Mouse (Mus musculus) hindbrain, embryonic 10.5 days (tissue): ENCODE data around the gene Map4k1. TPM values are rescaled to one million over a fixed set of nuclear protein-coding genes. Genes with fewer than 3 reads are reported as not detected.

Source experiments
- DNase-seq: peaks from one replicate; pipeline ENCODE4 v3.0.0-alpha.2; 2017; ENCODE audit warnings: low spot score
- H3K27ac ChIP-seq: fragments of 300-500 bp; sonication (generic); 2 replicates; pipeline ENCODE4 v1.5.1; 2016; ENCODE audit warnings: mild to moderate bottlenecking, moderate library complexity
- H3K27me3 ChIP-seq: fragments of 300-500 bp; sonication (generic); 2 replicates; pipeline ENCODE4 v1.6.1; 2016; ENCODE audit warnings: mild to moderate bottlenecking; ENCODE audit not compliant: poor library complexity, insufficient read depth, severe bottlenecking
- H3K36me3 ChIP-seq: fragments of 300-500 bp; sonication (generic); 2 replicates; pipeline ENCODE4 v1.6.1; 2016; ENCODE audit warnings: mild to moderate bottlenecking, moderate library complexity
- H3K4me1 ChIP-seq: fragments of 300-500 bp; sonication (generic); replicated peaks from 2 replicates; pipeline ENCODE4 v1.6.1; 2016; ENCODE audit warnings: mild to moderate bottlenecking
- H3K4me3 ChIP-seq: fragments of 300-500 bp; sonication (generic); 2 replicates; pipeline ENCODE4 v1.5.1; 2016; ENCODE audit warnings: mild to moderate bottlenecking, moderate library complexity
- H3K9me3 ChIP-seq: fragments of 300-500 bp; sonication (generic); 2 replicates; pipeline ENCODE4 v1.6.1; 2016; ENCODE audit warnings: mild to moderate bottlenecking, moderate library complexity
- WGBS: fragments of 180-500 bp; shearing (Covaris S2); methylation state at CpG from one replicate; pipeline ENCODE4 v1.1.7; 2016; 5-methylcytosine and 5-hydroxymethylcytosine counted together
- polyA plus RNA-seq: library from polyadenylated mRNA; unstranded; fragments of >200 nt; fragmentation: Nextera tagmentation; extraction: Ambion mirVana; gene quantifications from 2 replicates; pipeline ENCODE4 v1.2.1, GENCODE M21; 2016

Map4k1 gene
- 8.8 and 9.0 TPM in 2 replicates for polyA plus RNA-seq

DNA sequence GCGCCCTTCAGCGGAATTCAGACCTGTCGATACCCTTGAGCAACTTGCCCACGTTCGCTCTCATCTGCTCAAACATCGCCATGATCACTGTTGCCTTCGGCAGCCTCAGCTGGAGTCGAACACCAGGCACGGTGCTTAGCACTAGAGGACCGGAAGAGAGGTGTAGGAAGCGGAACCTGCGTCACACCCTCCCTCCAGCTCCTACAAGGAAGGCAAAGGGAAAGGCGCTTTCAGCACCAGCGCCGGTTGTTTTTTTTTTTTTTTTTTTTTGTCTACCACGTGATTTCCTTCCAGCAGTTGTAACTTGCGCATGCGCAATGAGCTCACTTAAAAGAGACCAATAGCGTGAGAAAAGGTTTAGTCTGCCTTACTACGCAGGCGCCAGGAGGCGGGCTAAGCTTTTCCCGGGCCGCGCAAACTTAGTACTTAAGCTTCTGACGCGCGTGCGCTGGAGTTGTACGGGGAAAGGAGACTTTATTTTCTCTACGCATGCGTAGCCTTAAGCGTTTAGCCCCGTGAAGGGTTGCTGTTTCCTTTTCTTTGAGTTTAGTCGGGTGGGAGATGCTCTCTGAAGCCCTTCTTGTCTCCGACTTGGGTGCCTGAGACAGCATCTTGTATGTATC lies at the start of gene Map4k1, which contains the start of gene Eif3k:
TSS of gene Map4k1 (plus strand) at position 400 of the 623 bp plus-strand sequence.
TSS of gene Eif3k (minus strand) at position 214 of the 623 bp plus-strand sequence.
- peak; percentile 97 for DNase-seq
- Histone ChIP-seq H3K27me3 (no peaks in the 10 kb centered on the region), H3K4me3 (peak within 1 kb of the TSS; percentile 70), H3K27ac (peak within 1 kb of the TSS; percentile 85), H3K36me3 (peaks cover 34% of the 10 kb centered on the region), H3K9me3 (no peaks in the 10 kb centered on the region), H3K4me1 (peaks cover 26% of the 10 kb centered on the region)
- under 1% methylated on average over 36 of the region's 36 CpGs for WGBS

GRCm38 (mm10) chr7:28932421-28933041 lies 49.3 kb upstream of the Map4k1 start:
- 83% methylated on average over 6 of the region's 6 CpGs for WGBS
- Histone ChIP-seq H3K4me3 (no peak overlapping the region), H3K9me3 (no peaks in the 10 kb centered on the region), H3K27ac (no peak overlapping the region), H3K36me3 (peaks cover 50% of the 10 kb centered on the region), H3K4me1 (peaks cover 68% of the 10 kb centered on the region), H3K27me3 (no peaks in the 10 kb centered on the region)
- no peak for DNase-seq

- Histone ChIP-seq H3K27me3 (no peaks in the 10 kb centered on the region), H3K9me3 (no peaks in the 10 kb centered on the region), H3K36me3 (peaks cover 53% of the 10 kb centered on the region), H3K4me3 (no peak overlapping the region), H3K4me1 (peaks cover 67% of the 10 kb centered on the region), H3K27ac (no peak overlapping the region)
- 93% methylated on average over 2 of the region's 2 CpGs for WGBS
- DNase-seq, result no peak
Observed at GRCm38 (mm10) chr7:28933825-28934224, 48.0 kb upstream of the Map4k1 start.

GRCm38 (mm10) chr7:28936787-28937186 lies 45.1 kb upstream of the Map4k1 start:
- Histone ChIP-seq H3K4me1 (peaks cover 65% of the 10 kb centered on the region), H3K36me3 (peaks cover 67% of the 10 kb centered on the region)
- 68% methylated on average over 4 of the region's 4 CpGs for WGBS

DNA sequence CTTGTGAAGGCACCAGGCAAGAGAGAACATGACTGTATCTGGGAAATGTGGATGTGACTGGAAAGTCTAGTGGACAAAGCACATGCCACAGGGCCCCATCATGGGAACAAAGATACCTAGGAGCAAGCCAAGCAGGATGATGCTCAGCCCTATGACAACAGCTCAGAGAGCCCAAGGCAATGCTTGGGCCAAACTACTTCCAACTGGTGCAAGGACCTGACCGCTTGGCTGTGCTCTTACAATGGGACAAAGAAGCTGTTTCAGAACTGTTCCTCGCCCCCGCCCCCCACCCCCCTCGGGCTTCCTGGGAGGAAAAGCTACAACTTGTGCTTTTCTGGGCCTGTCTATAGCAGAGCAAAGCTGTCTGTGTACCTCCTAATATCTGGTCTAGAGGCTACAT lies 43.2 kb upstream of the Map4k1 start:
- 59% methylated on average over 4 of the region's 4 CpGs for WGBS
- Histone ChIP-seq H3K27me3 (no peaks in the 10 kb centered on the region), H3K4me3 (no peak overlapping the region), H3K27ac (peak overlapping the region; percentile 73), H3K9me3 (no peaks in the 10 kb centered on the region), H3K4me1 (peaks cover 66% of the 10 kb centered on the region), H3K36me3 (peaks cover 70% of the 10 kb centered on the region)
- DNase-seq, result no peak

More at GRCm38 (mm10) chr7:28936787-28937186, 45.1 kb upstream of the Map4k1 start:
- Histone ChIP-seq H3K27ac (peak overlapping the region; percentile 78), H3K27me3 (no peaks in the 10 kb centered on the region), H3K4me3 (0 out of 2 replicates have a peak overlapping the region, but pooled peaks have one; percentile 1), H3K9me3 (no peaks in the 10 kb centered on the region)
- no peak for DNase-seq

DNA sequence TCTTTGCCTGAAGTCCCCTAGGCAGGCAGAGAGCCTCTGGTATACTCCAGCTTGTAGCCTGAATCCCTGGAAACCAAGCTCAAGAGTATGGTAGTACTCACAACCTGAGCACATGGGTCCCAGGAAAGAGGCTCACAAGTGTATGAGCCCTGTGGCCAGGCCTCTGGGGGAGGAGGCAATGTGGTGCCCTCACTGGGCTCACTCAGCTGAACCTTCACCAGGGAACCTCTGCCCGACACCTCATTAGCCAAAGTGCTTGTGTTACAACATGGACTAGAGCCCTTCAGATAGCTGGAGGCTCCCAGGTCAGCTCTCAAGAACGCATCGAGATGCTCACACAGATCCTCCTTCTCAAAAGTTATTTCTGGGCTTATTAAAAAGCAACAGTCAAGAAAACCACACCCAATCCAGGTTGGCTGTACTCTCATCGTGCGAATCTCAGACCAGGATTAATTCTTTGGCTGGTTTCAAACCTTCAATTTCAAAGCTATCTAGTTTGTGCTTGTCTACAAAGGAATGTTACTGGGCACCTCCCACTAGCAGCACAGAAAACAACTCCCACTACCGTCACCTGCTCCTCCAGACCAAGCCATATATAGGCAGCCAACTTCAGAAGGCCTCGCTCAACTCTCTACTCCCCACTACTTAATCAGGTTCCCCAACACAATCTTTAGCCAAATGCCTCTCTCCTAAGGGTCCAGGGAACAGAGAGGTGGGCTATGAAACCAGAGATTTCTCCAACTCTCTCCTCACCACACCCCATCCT lies 42.2 kb upstream of the Map4k1 start:
- Histone ChIP-seq H3K36me3 (peaks cover 64% of the 10 kb centered on the region), H3K4me3 (no peak overlapping the region), H3K4me1 (peaks cover 70% of the 10 kb centered on the region), H3K27me3 (no peaks in the 10 kb centered on the region), H3K27ac (peak overlapping the region; percentile 73), H3K9me3 (no peaks in the 10 kb centered on the region)
- 88% methylated on average over 7 of the region's 7 CpGs for WGBS
- DNase-seq, result no peak

DNA sequence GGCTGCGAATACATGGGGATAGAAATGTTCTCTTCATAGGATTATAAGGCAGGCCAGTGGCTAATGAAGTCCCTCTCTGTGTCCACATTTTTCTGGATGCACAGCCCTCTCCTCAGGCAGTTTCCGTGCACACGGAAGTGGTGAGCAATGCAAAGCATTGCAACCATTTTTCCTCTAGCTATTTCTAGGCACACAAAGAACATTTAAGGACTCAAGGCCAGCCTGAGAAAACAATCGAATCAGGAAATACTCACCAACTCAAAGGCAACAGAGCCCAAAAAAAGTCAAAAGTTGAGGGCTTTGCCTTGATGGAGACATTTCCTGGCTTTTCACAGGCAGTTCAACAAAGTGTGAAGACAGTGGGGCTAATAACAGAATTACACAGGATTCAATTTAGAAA lies 40.7 kb upstream of the Map4k1 start:
- H3K27me3 ChIP-seq, result no peaks in the 10 kb centered on the region
- peaks cover 76% of the 10 kb centered on the region for H3K4me1 ChIP-seq
- no peak overlapping the region for H3K4me3 ChIP-seq
- peaks cover 50% of the 10 kb centered on the region for H3K36me3 ChIP-seq
- H3K27ac ChIP-seq, result no peak overlapping the region
- H3K9me3 ChIP-seq, result no peaks in the 10 kb centered on the region
- no peak for DNase-seq
- 77% methylated on average over 4 of the region's 4 CpGs for WGBS

DNA sequence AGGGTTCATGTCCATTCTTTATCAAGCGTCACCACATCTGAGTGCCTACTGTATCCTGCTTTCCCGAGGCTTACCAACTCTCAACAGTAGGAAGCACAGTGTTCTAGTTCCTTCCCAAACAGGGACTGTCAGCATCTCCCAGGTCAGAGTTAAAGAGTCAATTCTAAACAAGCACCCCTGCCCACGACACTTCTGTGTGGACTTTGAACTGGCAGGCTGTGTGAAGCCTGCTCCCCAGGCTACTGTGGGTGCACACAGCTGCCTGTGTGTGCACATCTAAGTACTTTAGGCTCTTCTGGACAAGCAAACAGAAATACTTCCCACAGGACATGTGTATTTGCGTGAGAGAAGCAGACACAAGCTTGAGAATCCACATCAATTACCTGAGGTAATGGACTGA lies 40.3 kb upstream of the Map4k1 start:
- H3K36me3 ChIP-seq, result peaks cover 46% of the 10 kb centered on the region
- peaks cover 76% of the 10 kb centered on the region for H3K4me1 ChIP-seq
- no peak for DNase-seq
- 85% methylated on average over 4 of the region's 4 CpGs for WGBS
- no peaks in the 10 kb centered on the region for H3K27me3 ChIP-seq
- H3K9me3 ChIP-seq, result no peaks in the 10 kb centered on the region
- no peak overlapping the region for H3K27ac ChIP-seq
- H3K4me3 ChIP-seq, result no peak overlapping the region

DNA sequence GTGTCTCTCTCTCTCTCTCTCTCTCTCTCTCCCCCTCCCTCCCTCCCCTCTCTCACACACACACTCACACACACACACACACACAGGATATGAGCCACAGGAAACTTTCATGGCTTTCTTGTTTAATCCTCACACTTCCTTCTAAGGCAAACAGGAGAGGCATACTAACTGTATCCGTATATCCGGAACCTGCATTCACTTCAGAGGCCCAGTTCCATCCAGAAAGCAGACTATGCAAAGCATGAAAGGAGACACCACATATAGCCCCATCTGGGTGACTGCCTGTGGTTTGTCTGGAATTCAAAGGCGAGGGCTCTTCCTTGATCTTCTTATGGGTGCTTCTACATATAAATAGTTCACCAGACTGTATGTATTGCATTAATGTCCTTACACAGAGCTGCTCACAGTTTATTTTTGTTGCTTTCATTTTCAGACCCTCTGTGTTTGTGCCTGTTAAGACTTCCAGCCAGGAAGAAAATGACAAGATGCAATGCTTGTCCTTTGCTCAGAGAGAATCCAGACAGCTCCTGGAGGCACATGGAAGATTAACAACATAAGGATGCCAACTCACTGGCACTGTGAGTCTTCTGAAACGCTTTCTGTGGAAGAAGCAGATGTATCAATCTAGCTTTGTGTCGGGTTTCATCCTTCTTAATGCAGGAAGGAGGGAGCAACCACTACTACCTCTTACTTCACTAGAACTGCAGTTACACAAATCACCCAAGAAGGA lies 38.2 kb upstream of the Map4k1 start:
- no peak for DNase-seq
- H3K4me1 ChIP-seq, result peaks cover 83% of the 10 kb centered on the region
- peaks cover 49% of the 10 kb centered on the region for H3K36me3 ChIP-seq
- H3K27me3 ChIP-seq, result no peaks in the 10 kb centered on the region
- 76% methylated on average over 5 of the region's 5 CpGs for WGBS
- peak overlapping the region; percentile 50; the same call in 1 of the 2 replicates for H3K27ac ChIP-seq
- H3K9me3 ChIP-seq, result no peaks in the 10 kb centered on the region
- H3K4me3 ChIP-seq, result no peak overlapping the region

DNA sequence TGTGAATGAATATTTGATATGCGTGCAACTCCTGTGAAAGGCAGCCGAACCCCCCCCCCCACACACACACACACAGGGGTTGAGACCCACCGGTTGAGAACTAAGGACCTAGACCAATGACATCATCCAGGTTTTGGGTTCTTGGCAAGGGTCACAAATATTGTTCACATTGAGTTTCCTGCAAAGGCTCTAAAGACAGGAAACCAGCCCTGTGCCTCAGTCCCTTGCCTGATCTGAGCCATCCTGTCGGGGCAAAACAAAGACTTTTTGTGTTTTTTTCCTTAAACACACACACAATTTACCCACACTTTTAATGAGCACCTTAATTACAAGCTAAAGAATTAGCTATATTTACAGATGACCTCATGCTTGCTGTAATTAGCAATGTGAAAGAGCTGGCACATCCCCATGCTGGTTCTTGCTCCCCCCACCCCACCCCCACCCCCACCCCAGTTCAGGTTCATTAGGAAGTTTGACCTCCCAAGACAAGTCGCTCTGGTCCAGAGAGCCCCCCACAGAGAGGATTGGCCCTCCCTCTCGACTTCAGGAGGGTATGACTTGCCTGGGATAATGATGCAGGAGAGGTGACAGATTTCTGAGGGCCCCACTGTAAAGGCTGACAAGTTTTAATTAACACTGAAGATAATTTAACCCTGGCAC lies 37.0 kb upstream of the Map4k1 start:
- no peaks in the 10 kb centered on the region for H3K9me3 ChIP-seq
- H3K27ac ChIP-seq, result peak overlapping the region; percentile 83
- 56% methylated on average over 6 of the region's 6 CpGs for WGBS
- 0 out of 2 replicates have a peak overlapping the region, but pooled peaks have one; percentile 11 for H3K4me3 ChIP-seq
- H3K4me1 ChIP-seq, result peaks cover 83% of the 10 kb centered on the region
- H3K27me3 ChIP-seq, result no peaks in the 10 kb centered on the region
- no peak for DNase-seq
- H3K36me3 ChIP-seq, result peaks cover 55% of the 10 kb centered on the region

DNA sequence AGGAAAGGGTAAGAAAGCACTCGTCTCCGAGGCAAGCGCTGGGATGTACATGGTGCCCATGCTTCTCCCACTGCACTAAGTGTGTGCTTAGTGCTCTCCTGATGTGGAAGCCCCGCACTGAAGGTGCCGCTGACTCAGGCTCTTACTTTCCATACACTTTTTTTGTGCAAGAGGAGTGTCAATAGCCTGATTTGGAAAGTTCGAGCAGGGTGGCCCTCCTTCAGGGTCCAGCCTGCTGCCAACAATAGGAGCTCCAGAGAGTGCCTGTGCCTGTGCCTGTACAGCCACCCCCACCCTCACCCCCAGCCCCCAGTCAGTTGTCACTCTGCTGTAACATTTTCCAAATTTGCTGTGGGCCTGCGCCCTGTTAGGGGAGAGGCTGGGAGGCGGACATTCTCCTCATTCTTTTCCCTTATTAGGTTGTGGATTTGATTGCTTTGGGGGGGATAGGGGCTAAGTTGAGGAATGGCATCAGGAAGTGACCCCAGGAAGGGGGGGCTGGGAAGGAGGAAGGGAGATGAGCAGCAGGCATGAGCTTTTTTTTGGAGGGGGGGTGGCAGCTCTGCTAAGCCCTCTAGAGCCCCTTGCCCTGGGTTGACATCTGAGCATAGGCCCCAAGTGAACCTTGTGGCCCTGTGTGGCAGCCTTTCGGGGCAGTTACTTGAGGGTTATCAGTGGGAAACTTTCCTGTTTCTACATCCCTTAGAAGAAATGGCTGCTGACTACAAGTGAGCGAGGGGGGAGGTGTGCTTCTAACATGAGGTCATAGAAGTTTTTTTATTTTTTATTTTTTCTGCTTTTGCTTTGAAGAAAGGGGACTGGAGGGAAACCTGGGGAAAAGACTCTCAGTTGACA lies 36.2 kb upstream of the Map4k1 start:
- peaks cover 54% of the 10 kb centered on the region for H3K36me3 ChIP-seq
- no peaks in the 10 kb centered on the region for H3K27me3 ChIP-seq
- peaks cover 84% of the 10 kb centered on the region for H3K4me1 ChIP-seq
- no peaks in the 10 kb centered on the region for H3K9me3 ChIP-seq
- 33% methylated on average over 10 of the region's 10 CpGs for WGBS
- peak; percentile 63 for DNase-seq
- H3K27ac ChIP-seq, result peak overlapping the region; percentile 83
- H3K4me3 ChIP-seq, result 0 out of 2 replicates have a peak overlapping the region, but pooled peaks have one; percentile 11
